Mouse (Mus musculus) liver, embryonic 12.5 days (tissue): ENCODE measurements at regions not wholly inside any gene's neighbourhood (a gene's known extent, or its start where the extent isn't known, plus 50 kb on each side); places are given as distances from the start of the nearest gene placed in this dataset.

Experiments used
- ATAC-seq: fragments of 200-750 bp; cut with Nextera tagmentation; 2 replicates; pipeline ENCODE4 v1.8.0; 2017; ENCODE audit warnings: moderate number of reproducible peaks, mild to moderate bottlenecking, moderate library complexity
- H3K27ac ChIP-seq: fragments of 300-500 bp; sonication (generic); 2 replicates; pipeline ENCODE4 v1.5.1; 2016; ENCODE audit warnings: mild to moderate bottlenecking
- H3K27me3 ChIP-seq: fragments of 300-500 bp; sonication (generic); replicated peaks from 2 replicates; pipeline ENCODE4 v1.6.1; 2016; ENCODE audit warnings: mild to moderate bottlenecking, moderate library complexity
- H3K36me3 ChIP-seq: fragments of 300-500 bp; sonication (generic); 2 replicates; pipeline ENCODE4 v1.6.1; 2016; ENCODE audit warnings: mild to moderate bottlenecking, moderate library complexity
- H3K4me1 ChIP-seq: fragments of 300-500 bp; sonication (generic); 2 replicates; pipeline ENCODE4 v1.6.1; 2016
- H3K4me2 ChIP-seq: fragments of 300-500 bp; sonication (generic); 2 replicates; pipeline ENCODE4 v1.6.1; 2016; ENCODE audit warnings: mild to moderate bottlenecking, moderate library complexity
- H3K4me3 ChIP-seq: fragments of 300-500 bp; sonication (generic); 2 replicates; pipeline ENCODE4 v1.5.1; 2016; ENCODE audit warnings: mild to moderate bottlenecking, moderate library complexity
- H3K9ac ChIP-seq: fragments of 300-500 bp; sonication (generic); 2 replicates; pipeline ENCODE4 v1.6.1; 2016; ENCODE audit warnings: mild to moderate bottlenecking, moderate library complexity
- H3K9me3 ChIP-seq: fragments of 300-500 bp; sonication (generic); replicated peaks from 2 replicates; pipeline ENCODE4 v1.6.1; 2016; ENCODE audit warnings: mild to moderate bottlenecking, moderate library complexity
- whole genome bisulfite sequencing: fragments of 180-500 bp; shearing (Covaris S2); methylation state at CpG from one replicate; pipeline ENCODE4 v1.1.7; 2016; ENCODE audit not compliant: insufficient replicate concordance; 5-methylcytosine and 5-hydroxymethylcytosine counted together

DNA sequence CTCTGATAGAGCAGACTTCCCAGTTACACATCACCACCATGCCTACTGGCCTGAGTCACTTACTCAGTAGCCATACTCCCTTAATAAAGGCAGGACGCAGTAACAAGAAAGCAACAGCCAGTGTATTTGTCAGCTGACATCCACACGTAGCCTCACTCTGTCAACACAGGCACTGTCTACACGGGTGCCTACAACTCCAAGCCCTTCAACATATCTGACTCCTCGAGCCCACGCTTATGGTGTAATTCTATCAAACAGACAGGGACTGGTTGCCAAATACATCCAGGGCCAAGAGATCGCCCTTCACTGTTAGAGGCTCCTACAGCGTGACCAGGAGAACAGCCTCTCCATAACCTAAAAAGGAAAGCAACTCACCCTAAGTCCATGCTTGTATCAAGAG, 188.1 kb upstream of the Spred2 start:
- Histone ChIP-seq H3K36me3 (no peaks in the 10 kb centered on the region), H3K27me3 (no peaks in the 10 kb centered on the region), H3K9me3 (no peaks in the 10 kb centered on the region), H3K4me2 (no peak overlapping the region), H3K4me1 (no peaks in the 10 kb centered on the region), H3K27ac (no peak overlapping the region), H3K9ac (no peak overlapping the region), H3K4me3 (no peak overlapping the region)
- ATAC-seq: no peak
- 73% methylated on average over 7 of the region's 7 CpGs for WGBS

GRCm38 (mm10) chr11:19736926-19737325, 187.2 kb upstream of the Spred2 start:
- Histone ChIP-seq H3K9ac (no peak overlapping the region), H3K36me3 (no peaks in the 10 kb centered on the region), H3K27me3 (no peaks in the 10 kb centered on the region), H3K4me2 (no peak overlapping the region), H3K4me1 (no peaks in the 10 kb centered on the region), H3K9me3 (no peaks in the 10 kb centered on the region), H3K27ac (no peak overlapping the region), H3K4me3 (no peak overlapping the region)
- ATAC-seq: no peak
- WGBS: 60% methylated on average over 7 of the region's 7 CpGs

DNA sequence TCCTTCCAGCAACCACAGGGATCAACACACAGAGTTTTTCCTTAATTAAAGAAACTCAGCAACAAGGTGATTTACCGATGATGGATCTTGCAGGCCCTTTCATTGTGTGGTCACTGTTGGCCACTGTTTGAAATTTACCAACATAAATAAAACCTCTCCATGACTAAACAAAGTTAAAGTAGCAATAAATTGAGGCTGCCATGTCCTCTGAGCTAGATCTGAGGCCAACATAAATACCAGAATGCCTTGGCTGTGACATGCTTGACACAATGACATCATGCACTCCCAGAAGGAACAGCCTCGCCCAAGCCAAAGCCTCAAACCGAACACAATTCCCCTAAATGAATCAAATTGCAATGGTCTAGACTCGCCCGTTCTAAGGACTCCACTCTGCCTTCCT, 186.8 kb upstream of the Spred2 start:
- no peak overlapping the region for H3K27ac ChIP-seq
- 63% methylated on average over 5 of the region's 5 CpGs for WGBS
- no peaks in the 10 kb centered on the region for H3K9me3 ChIP-seq
- H3K4me1 ChIP-seq: no peaks in the 10 kb centered on the region
- no peak overlapping the region for H3K4me2 ChIP-seq
- no peaks in the 10 kb centered on the region for H3K27me3 ChIP-seq
- no peaks in the 10 kb centered on the region for H3K36me3 ChIP-seq
- H3K9ac ChIP-seq: no peak overlapping the region
- no peak for ATAC-seq
- H3K4me3 ChIP-seq: no peak overlapping the region

- Histone ChIP-seq H3K4me3 (no peak overlapping the region), H3K4me2 (no peak overlapping the region), H3K9me3 (no peaks in the 10 kb centered on the region), H3K4me1 (no peaks in the 10 kb centered on the region), H3K36me3 (no peaks in the 10 kb centered on the region), H3K9ac (no peak overlapping the region), H3K27me3 (no peaks in the 10 kb centered on the region), H3K27ac (no peak overlapping the region)
- ATAC-seq: no peak
- WGBS: 67% methylated on average over 5 of the region's 5 CpGs
Observed at GRCm38 (mm10) chr11:19737807-19738206, 186.4 kb upstream of the Spred2 start.

- ATAC-seq: no peak
- WGBS: 57% methylated on average over 9 of the region's 9 CpGs
- no peak overlapping the region for H3K27ac ChIP-seq
Observed at GRCm38 (mm10) chr11:19739527-19740151, 184.5 kb upstream of the Spred2 start.

DNA sequence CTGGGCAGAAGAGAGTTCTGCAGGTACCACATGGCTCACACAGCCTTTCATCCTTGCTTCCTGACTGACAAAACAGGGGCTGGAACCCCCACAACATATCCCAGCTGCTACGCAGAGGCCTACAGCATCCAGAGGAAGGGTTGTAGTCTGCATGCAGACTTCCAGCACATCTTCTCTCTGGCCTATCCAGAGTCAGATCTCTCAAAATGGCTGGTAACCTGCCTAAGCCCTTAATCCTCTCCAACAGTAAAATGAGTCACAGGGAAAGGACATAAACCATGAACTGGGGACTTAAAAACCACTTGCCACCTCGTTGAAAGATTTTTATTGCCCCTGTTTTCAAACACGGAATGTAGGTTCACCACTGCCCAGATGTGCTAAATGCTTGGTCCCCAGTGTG, 183.6 kb upstream of the Spred2 start:
- H3K4me1 ChIP-seq: no peaks in the 10 kb centered on the region
- H3K4me2 ChIP-seq: no peak overlapping the region
- 55% methylated on average over 3 of the region's 3 CpGs for WGBS
- H3K27me3 ChIP-seq: no peaks in the 10 kb centered on the region
- no peak overlapping the region for H3K9ac ChIP-seq
- no peak for ATAC-seq
- H3K9me3 ChIP-seq: no peaks in the 10 kb centered on the region
- H3K27ac ChIP-seq: no peak overlapping the region
- no peaks in the 10 kb centered on the region for H3K36me3 ChIP-seq
- no peak overlapping the region for H3K4me3 ChIP-seq

More at GRCm38 (mm10) chr11:19739527-19740151, 184.5 kb upstream of the Spred2 start:
- Histone ChIP-seq H3K4me2 (no peak overlapping the region), H3K4me1 (no peaks in the 10 kb centered on the region), H3K9ac (no peak overlapping the region), H3K9me3 (no peaks in the 10 kb centered on the region), H3K4me3 (no peak overlapping the region), H3K36me3 (no peaks in the 10 kb centered on the region), H3K27me3 (no peaks in the 10 kb centered on the region)

DNA sequence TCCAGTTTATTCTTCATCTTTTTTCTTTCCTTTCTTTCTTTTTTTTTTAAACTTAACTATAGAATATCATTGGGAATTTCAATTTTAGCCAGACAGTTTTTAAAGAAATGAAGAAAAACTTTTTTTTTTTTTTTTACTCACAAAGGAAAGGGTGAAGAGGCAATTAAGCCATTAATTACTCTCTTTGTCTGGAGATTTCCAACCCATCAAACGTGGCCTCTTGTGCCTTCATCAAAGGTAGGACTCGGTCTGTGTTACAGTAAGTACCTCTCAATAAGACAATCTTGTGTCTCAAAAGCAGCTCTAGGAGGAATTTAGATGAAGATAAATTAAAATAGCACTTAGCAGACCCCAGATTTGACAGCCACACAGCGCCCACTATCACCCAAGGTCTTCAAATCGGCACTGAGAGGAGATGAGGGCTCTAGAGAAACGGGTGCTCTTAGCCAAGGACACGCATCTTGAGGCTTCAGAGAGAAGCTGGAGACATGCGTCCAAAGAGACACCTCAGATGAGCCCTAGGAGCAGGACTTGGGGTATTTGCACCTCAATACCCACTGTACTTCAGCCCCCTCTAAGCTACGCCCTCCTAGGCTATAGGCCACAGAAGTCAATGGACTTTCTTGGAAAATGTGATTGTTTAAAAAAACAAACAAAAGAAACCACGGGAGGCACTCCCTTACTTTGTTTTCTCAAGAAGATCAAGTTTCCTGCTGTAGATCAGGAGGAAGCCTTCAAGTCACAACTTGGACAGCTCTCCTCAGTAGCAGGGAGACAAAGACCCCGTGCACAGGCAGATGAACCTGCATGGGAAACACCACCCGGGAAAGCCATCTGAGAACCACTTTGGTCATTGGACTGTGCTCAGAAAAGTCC, 176.8 kb upstream of the Spred2 start:
- H3K4me1 ChIP-seq: no peaks in the 10 kb centered on the region
- H3K4me3 ChIP-seq: no peak overlapping the region
- no peaks in the 10 kb centered on the region for H3K27me3 ChIP-seq
- H3K9ac ChIP-seq: no peak overlapping the region
- no peak overlapping the region for H3K27ac ChIP-seq
- no peaks in the 10 kb centered on the region for H3K9me3 ChIP-seq
- no peaks in the 10 kb centered on the region for H3K36me3 ChIP-seq
- no peak for ATAC-seq
- WGBS: 52% methylated on average over 11 of the region's 11 CpGs
- H3K4me2 ChIP-seq: no peak overlapping the region

DNA sequence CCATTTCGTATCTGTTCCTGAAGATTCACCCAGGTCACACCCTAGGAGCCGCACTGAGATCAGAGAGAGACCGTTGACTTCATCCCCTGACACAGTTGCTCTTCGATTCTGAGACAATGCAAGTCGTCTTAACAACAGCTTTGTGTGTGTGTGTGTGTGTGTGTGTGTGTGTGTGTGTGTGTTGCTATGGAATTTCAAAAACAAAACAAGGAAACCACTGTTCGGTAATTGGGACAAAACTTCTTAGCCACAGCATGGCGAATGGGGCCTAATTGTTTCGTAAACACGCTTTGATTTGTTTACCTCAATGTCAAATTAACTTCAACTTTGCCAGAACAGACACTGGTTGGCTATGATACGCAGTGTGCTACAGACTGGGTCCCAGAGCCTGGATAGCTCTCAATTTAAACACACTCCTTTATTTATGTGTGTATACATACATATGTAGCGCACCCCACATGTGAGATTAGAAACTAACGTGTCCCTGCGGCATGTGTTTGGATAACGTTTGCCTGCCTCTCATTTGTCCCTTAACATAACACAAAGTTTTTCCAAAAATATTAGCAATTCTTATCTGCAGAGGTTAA, 176.1 kb upstream of the Spred2 start:
- 65% methylated on average over 14 of the region's 14 CpGs for WGBS
- Histone ChIP-seq H3K4me2 (no peak overlapping the region), H3K27ac (no peak overlapping the region), H3K9me3 (no peaks in the 10 kb centered on the region), H3K27me3 (no peaks in the 10 kb centered on the region), H3K4me1 (no peaks in the 10 kb centered on the region), H3K9ac (no peak overlapping the region), H3K4me3 (no peak overlapping the region), H3K36me3 (no peaks in the 10 kb centered on the region)
- no peak for ATAC-seq

GRCm38 (mm10) chr11:19758892-19759291, 165.3 kb upstream of the Spred2 start:
- WGBS: 74% methylated on average over 4 of the region's 4 CpGs
- Histone ChIP-seq H3K36me3 (no peaks in the 10 kb centered on the region), H3K4me2 (no peak overlapping the region), H3K27me3 (no peaks in the 10 kb centered on the region), H3K4me3 (no peak overlapping the region), H3K9ac (no peak overlapping the region), H3K9me3 (no peaks in the 10 kb centered on the region), H3K4me1 (no peaks in the 10 kb centered on the region), H3K27ac (no peak overlapping the region)
- no peak for ATAC-seq

DNA sequence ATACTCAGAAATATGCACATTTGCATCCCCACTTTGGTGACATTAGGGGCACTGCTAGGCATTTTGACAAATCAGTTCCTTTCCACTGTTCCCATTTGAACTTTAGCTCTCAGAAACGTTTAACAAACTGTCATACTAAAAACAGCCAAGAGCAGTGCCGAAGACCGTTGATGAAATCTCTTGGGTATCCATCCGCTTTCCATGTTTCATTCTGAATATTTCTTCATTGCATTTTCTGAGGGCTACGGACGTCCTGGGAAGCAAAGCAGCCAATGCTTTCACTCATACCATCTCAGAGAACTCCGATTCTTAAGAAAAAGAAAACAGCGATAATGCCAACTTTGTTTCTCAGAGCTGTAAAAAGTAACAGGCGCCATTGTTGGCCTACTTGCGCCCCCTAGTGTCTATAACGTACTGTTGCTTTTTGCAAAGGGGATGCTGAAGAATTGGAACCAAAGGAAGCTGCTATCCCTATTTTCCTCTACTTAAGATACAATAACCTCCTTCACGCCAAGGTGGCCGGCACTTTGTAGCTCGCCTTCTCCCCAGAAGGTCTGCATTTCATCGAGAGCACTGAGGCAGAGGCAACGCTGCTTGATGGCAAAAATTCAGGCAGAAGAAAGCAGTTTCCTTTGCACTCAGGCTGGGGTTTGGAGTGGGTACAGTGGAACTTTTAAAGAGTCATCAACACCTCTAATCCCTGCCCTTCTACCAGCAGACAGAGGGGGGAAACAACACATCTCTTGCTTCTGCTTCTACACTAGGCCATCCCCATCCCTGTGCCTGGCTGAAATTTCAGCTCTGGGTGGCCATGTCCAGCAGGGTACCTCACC, 163.1 kb upstream of the Spred2 start:
- no peaks in the 10 kb centered on the region for H3K4me1 ChIP-seq
- no peak overlapping the region for H3K27ac ChIP-seq
- H3K9me3 ChIP-seq: no peaks in the 10 kb centered on the region
- H3K27me3 ChIP-seq: no peaks in the 10 kb centered on the region
- no peak overlapping the region for H3K9ac ChIP-seq
- no peaks in the 10 kb centered on the region for H3K36me3 ChIP-seq
- peak overlapping the region; percentile 35 for H3K4me2 ChIP-seq
- H3K4me3 ChIP-seq: no peak overlapping the region; the same call in 1 of the 2 replicates
- ATAC-seq: no peak
- WGBS: 19% methylated on average over 16 of the region's 16 CpGs

DNA sequence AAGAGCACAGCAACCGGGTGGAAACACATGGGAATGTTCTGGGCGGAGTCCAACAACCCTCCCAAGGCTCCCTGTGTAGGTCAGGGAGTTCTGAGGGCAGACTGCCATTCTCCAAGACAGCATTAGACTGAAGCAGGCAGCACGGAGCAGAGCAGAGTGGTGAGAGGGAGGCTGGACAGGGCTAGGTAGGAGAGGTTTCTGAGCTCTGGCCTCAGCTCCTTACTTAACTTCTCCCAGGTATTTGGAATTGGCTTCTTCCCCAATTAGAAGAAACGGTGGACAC, 162.5 kb upstream of the Spred2 start:
- no peak for ATAC-seq
- no peak overlapping the region for H3K4me3 ChIP-seq
- H3K27ac ChIP-seq: no peak overlapping the region
- no peaks in the 10 kb centered on the region for H3K36me3 ChIP-seq
- H3K27me3 ChIP-seq: no peaks in the 10 kb centered on the region
- no peaks in the 10 kb centered on the region for H3K9me3 ChIP-seq
- no peak overlapping the region for H3K4me2 ChIP-seq
- WGBS: 43% methylated on average over 4 of the region's 4 CpGs
- no peak overlapping the region for H3K9ac ChIP-seq
- no peaks in the 10 kb centered on the region for H3K4me1 ChIP-seq

GRCm38 (mm10) chr11:19767316-19767715, 156.9 kb upstream of the Spred2 start:
- no peaks in the 10 kb centered on the region for H3K36me3 ChIP-seq
- no peak overlapping the region for H3K4me2 ChIP-seq
- no peak overlapping the region for H3K4me3 ChIP-seq
- 69% methylated on average over 5 of the region's 5 CpGs for WGBS
- H3K9me3 ChIP-seq: no peaks in the 10 kb centered on the region
- H3K27ac ChIP-seq: no peak overlapping the region
- no peaks in the 10 kb centered on the region for H3K27me3 ChIP-seq
- no peak for ATAC-seq
- no peak overlapping the region for H3K9ac ChIP-seq
- H3K4me1 ChIP-seq: no peaks in the 10 kb centered on the region
